Mouse (Mus musculus) thymus, adult 2 months (tissue): Measurements from ENCODE around the gene Ubtd1. TPM values are rescaled to one million over a fixed set of nuclear protein-coding genes. Genes with fewer than 3 reads are reported as not detected.

ENCODE experiments used
- DNase-seq: peaks from one replicate; pipeline ENCODE4 v3.0.0; 2021
- H3K27ac ChIP-seq: fragments of 200-500 bp; 2 replicates; pipeline ENCODE4 v1.5.1; 2012; ENCODE audit warnings: low read length, control low read depth; ENCODE audit not compliant: control insufficient read depth, insufficient read depth
- H3K27me3 ChIP-seq: fragments of 200-500 bp; 2 replicates; pipeline ENCODE4 v1.6.1; 2012; ENCODE audit warnings: mild to moderate bottlenecking, low read length, moderate library complexity, mixed read lengths; ENCODE audit not compliant: control insufficient read depth, insufficient read depth
- H3K36me3 ChIP-seq: fragments of 200-500 bp; 2 replicates; pipeline ENCODE4 v1.6.1; 2012; ENCODE audit warnings: mild to moderate bottlenecking, low read length, moderate library complexity; ENCODE audit not compliant: control insufficient read depth, insufficient read depth
- H3K4me1 ChIP-seq: fragments of 200-500 bp; replicated peaks from 2 replicates; pipeline ENCODE4 v1.6.1; 2012; ENCODE audit warnings: low read length; ENCODE audit not compliant: control insufficient read depth, insufficient read depth
- H3K4me3 ChIP-seq: fragments of 200-500 bp; 2 replicates; pipeline ENCODE4 v1.5.1; 2012; ENCODE audit warnings: mild to moderate bottlenecking, low read length, control low read depth, moderate library complexity; ENCODE audit not compliant: control insufficient read depth, insufficient read depth
- CTCF ChIP-seq: fragments of 200-500 bp; IDR thresholded peaks from 2 replicates; pipeline ENCODE4 v1.5.1; 2012; ENCODE audit warnings: mild to moderate bottlenecking, control low read depth, low read length, moderate library complexity, borderline replicate concordance; ENCODE audit not compliant: control insufficient read depth, poor library complexity, insufficient read depth; ENCODE audit errors: extremely low read depth
- POLR2A ChIP-seq: fragments of 200-500 bp; IDR thresholded peaks from 2 replicates; pipeline ENCODE4 v1.6.1; 2012; ENCODE audit warnings: mild to moderate bottlenecking, low read length, control low read depth, moderate library complexity; ENCODE audit not compliant: control insufficient read depth, poor library complexity, insufficient read depth; ENCODE audit errors: extremely low read depth
- WGBS: fragments of 180-500 bp; shearing (Covaris S2); methylation state at CpG from one replicate; pipeline ENCODE4 v1.1.7; 2018; 5-methylcytosine and 5-hydroxymethylcytosine counted together
- polyA plus RNA-seq: library from polyadenylated mRNA; depleted of rRNA; stranded (reverse); fragments of >200 nt; gene quantifications from 2 replicates; pipeline ENCODE4 v1.2.3, GENCODE M21; 2012; rRNA removed

Ubtd1 gene
- 27.3 and 36.9 TPM in 2 replicates for polyA plus RNA-seq

DNA sequence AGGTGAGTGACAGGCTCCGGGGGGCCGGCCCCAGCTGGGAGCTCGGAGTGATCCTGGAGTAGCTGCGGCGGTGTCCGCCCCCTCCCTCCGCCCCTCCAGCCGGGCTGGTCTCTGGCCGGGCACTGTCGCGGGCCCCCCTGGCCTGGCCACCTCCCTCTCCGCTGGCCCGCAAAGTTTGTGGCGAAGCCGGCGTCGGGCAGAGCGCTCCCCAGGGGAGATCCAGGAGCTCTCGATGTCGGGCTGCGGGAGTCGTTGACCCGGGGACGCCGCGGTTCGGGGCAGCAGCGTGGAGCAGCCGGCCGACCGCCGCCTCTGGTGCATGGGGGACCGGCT, at the start of gene Ubtd1:
Gene Ubtd1, plus strand, starts transcription at position 169 of the 333 bp plus-strand sequence.
- WGBS, result under 1% methylated on average over 31 of the region's 33 CpGs

DNA sequence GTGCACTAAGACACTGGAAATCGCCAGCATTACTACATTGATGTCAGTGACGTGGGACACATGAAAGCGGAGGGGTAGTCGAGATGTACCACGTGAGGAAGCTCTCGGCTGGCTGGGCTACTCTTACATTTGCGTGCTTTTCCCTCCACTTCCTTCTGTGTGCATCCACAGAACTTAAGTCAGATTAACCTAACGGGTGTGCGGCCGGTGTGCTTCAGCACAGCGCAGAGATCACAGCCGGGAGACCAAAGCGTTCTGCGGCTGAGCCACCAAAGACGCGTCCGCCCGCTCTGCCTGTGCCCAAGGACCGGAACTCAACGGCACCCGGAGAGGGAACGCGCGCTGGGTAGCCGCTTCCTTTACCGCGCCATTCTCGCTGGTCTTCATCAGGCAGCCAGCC, 48.9 kb upstream of the Ubtd1 start:
- no peaks in the 10 kb centered on the region for H3K27me3 ChIP-seq
- H3K4me1 ChIP-seq, result peaks cover 3% of the 10 kb centered on the region
- TF ChIP-seq CTCF (no peak), POLR2A (0 out of 2 replicates have a peak, but pooled peaks have one; percentile 6)
- peak overlapping the region; percentile 91 for H3K4me3 ChIP-seq
- DNase-seq, result no peak
- H3K27ac ChIP-seq, result peak overlapping the region; percentile 67
- WGBS, result under 1% methylated on average over 28 of the region's 28 CpGs
- H3K36me3 ChIP-seq, result 0 out of 2 replicates have a peak, but pooled peaks cover 4% of the 10 kb centered on the region

More for the DNA sequence above, at the start of gene Ubtd1:
- Histone ChIP-seq H3K4me1 (peaks cover 6% of the 10 kb centered on the region), H3K4me3 (peak within 1 kb of the TSS; percentile 68), H3K36me3 (no peaks in the 10 kb centered on the region), H3K27ac (peak within 1 kb of the TSS; percentile 39; the same call in 1 of the 2 replicates), H3K27me3 (no peaks in the 10 kb centered on the region)
- DNase-seq, result no peak
- TF ChIP-seq CTCF (no peak), POLR2A (no peak)

DNA sequence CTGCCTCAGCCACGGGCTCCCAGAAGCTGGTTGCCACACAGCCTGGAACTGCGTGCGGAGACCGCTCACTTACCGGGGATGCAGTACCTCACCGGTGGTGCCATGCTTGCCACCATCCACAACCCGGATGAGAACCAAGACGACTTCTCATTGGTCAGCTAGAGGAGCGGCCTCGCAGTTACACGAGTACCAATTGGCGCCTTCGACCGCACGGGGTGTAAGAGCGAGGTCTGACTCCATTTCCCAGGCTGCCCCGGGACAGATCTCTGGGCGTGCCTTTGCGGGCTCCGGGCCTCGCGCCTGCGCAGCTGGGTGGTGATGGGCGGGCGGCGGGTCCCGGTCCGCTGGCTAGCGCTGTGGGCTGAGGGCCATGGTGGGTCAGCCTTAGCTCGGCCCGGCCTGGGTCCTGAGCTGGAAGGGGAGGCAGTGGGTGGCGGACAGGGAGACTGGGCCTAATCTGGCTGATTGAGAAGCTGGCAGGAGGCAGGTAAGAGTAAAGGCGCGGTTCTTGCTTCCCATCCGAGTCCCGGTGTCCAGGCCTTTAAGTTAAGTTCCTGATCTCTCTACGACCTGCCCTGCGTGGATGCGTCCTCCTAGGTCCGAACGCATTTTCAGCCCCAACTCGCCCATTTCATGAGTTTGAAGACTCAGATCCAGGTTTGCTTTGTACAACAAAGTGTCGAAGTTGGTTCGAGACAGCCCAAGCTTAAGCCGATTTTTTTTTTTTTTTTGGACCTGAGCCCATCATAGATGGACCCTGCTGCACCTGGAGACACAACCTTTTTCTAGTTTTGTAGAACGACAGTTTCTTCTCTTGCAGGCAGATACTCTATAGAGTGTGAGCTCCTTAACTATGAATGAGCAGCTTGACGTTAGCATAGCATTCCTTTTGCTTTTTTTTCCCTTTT, 48.1 kb upstream of the Ubtd1 start, which contains the start of the genes Exosc1 and Zdhhc16:
Gene Exosc1, minus strand, starts transcription at position 245 of the 908 bp plus-strand sequence.
Gene Zdhhc16, plus strand, starts transcription at position 302 of the 908 bp plus-strand sequence.
- Histone ChIP-seq H3K27ac (peak within 1 kb of the TSS; percentile 67), H3K27me3 (no peaks in the 10 kb centered on the region), H3K4me1 (peaks cover 3% of the 10 kb centered on the region), H3K4me3 (peak within 1 kb of the TSS; percentile 97), H3K36me3 (0 out of 2 replicates have a peak, but pooled peaks cover 4% of the 10 kb centered on the region)
- TF ChIP-seq POLR2A, result peak; percentile 65; the same call in 1 of the 2 replicates
- 0 out of 2 replicates have a peak, but pooled peaks have one; percentile 42 for TF ChIP-seq CTCF
- DNase-seq, result peak; percentile 98
- under 1% methylated on average over 47 of the region's 47 CpGs for WGBS

DNA sequence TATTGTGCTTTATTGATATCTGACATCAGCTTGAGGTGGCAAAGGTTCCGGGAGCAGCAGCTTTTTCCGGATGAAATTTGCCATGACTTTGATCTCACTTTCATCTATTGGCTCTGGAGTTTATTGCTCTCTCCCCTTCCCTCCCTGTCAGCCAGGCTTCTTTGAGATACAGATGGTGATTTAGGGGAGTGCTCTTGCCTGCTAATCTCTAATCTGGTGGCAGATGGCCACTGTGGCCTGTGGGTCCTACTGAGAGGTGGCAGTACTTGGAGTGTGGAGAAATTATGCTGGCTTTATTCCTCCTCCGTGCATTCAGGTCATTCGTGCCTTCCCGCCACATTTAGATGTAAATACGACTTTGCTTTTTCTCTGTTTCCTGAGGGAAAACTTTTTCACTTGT, 47.4 kb upstream of the Ubtd1 start:
- 26% methylated on average over 6 of the region's 6 CpGs for WGBS
- no peak for DNase-seq
- Histone ChIP-seq H3K36me3 (0 out of 2 replicates have a peak, but pooled peaks cover 4% of the 10 kb centered on the region), H3K4me3 (no peak overlapping the region), H3K27me3 (no peaks in the 10 kb centered on the region), H3K4me1 (peaks cover 3% of the 10 kb centered on the region), H3K27ac (no peak overlapping the region)
- TF ChIP-seq CTCF (no peak), POLR2A (no peak)

DNA sequence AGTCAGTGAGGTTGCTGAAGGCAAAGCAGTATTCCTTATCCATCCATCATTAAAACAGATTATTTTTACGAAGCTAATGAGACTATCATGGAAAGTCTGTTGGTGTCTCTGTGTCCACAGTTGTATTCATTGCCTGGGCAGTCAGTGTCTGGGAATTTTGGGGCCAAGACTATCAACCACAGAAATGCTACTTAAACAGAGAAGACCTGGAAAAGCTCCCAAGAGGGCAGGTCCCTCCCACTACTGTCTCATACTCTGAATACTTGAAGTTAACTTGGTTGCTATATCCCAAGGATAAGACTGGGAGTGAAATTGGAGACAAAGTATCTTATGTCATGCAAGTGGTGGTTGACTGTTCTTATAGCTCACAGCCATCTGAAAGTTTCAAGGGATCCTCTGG, 45.6 kb upstream of the Ubtd1 start:
- WGBS, result 100% methylated on average over 1 of the region's 1 CpGs
- H3K36me3 ChIP-seq, result peaks cover 10% of the 10 kb centered on the region; the same call in 1 of the 2 replicates
- H3K27ac ChIP-seq, result no peak overlapping the region

DNA sequence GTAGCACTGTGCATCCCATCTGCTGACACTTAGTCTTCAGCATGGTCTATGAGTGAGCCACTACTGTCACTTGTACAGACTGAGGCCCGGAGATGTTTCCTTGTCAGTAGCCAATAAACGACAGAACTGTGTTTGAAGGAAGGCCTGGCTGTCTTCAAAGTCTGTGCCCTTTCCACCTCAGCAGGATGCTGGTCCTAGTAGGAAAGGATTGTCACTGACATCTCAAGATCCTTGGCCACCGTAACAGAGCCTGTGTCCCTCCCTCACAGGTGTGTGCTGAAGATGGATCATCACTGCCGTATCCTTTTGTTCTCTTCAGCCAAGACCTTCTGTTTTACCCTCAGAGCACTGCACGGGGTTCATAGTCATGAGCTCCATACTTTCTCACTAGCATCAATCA, 43.0 kb upstream of the Ubtd1 start:
- Histone ChIP-seq H3K4me3 (no peak overlapping the region), H3K4me1 (peaks cover 3% of the 10 kb centered on the region), H3K36me3 (peaks cover 34% of the 10 kb centered on the region), H3K27ac (no peak overlapping the region), H3K27me3 (no peaks in the 10 kb centered on the region)
- WGBS, result 94% methylated on average over 5 of the region's 5 CpGs
- TF ChIP-seq POLR2A (no peak), CTCF (no peak)
- no peak for DNase-seq

More for the DNA sequence above, 45.6 kb upstream of the Ubtd1 start:
- Histone ChIP-seq H3K4me3 (no peak overlapping the region), H3K4me1 (peaks cover 3% of the 10 kb centered on the region), H3K27me3 (no peaks in the 10 kb centered on the region)
- no peak for TF ChIP-seq CTCF
- TF ChIP-seq POLR2A, result no peak
- no peak for DNase-seq
